Mouse (Mus musculus): ENCODE results near the gene Exoc4. TPM values are rescaled to one million over a fixed set of nuclear protein-coding genes. Genes with fewer than 3 reads are reported as not detected.

The Exoc4 gene
- total and polyA plus RNA-seq, 2 experiments: 3.7 to 28.0 TPM

DNA sequence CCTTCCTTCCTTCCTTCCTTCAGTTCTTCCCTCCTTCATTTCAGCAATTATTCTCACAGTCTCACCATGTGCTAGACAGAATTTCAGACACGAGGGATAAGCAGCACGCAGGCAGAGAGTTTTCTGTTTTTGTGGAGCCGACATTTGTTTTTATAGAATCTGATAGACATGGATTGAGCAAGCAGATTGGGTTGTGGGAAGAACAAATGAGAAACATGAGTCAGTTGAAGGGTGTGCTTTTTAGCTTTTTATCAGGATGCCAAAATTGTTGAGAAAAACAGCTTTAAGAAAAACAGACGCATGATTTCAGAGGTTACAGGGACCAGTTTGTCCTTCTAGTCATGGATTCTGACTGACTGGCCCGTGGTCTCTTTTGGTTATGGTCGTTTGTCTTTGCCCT lies 293.8 kb downstream of the Exoc4 start:
- 87% methylated on average over 6 of the region's 6 CpGs for WGBS
- H3K27ac ChIP-seq (replicated peaks; ENCODE audit: insufficient read depth, low read depth, low read length): no peak overlapping the region
- H3K27me3 ChIP-seq (ENCODE audit: control insufficient read depth, insufficient read depth, low read length): no peaks in the 10 kb centered on the region
- no peak overlapping the region for H3K9ac ChIP-seq (ENCODE audit: low read depth, low read length)
- H3K4me3 ChIP-seq (ENCODE audit: insufficient read depth, low read depth, low read length): no peak overlapping the region
- no peaks in the 10 kb centered on the region for H3K36me3 ChIP-seq (ENCODE audit: control insufficient read depth, insufficient read depth, low read length)
- H3K79me2 ChIP-seq (ENCODE audit: control insufficient read depth, insufficient read depth, low read length): no peaks in the 10 kb centered on the region
- no peaks in the 10 kb centered on the region for H3K4me1 ChIP-seq (ENCODE audit: control insufficient read depth, insufficient read depth, low read length)
- no peak for DNase-seq (ENCODE audit: extremely low read depth, low read depth, low spot score)
- TF ChIP-seq POLR2A (IDR thresholded peaks at IDR 0.05; ENCODE audit: extremely low read depth, insufficient read depth, low read length): no peak
- TF ChIP-seq CTCF (IDR thresholded peaks at IDR 0.05; ENCODE audit: low read depth, low read length): no peak

DNA sequence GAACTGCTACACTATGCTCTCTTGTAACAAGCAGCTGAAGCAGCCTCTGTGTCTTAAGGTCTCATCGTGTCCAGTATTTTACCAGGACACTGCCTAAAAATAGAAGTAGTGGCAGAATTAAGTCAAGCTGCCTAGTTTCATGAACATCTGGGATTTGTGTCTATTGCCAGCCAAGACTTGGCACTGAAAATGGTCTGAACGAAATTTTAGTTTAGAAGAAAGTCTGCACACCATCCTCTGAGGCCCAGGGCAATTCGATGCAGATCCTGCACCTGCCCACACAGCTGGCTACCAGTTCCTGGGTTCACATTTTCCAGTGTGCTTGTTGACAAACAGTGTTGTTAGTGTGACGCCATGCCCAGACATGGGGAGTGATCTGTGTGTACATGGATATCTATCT lies 303.0 kb downstream of the Exoc4 start:
- Histone ChIP-seq H3K79me2 (ENCODE audit: control insufficient read depth, insufficient read depth, low read length) (no peaks in the 10 kb centered on the region), H3K27me3 (ENCODE audit: control insufficient read depth, insufficient read depth, low read length) (no peaks in the 10 kb centered on the region), H3K27ac (replicated peaks; ENCODE audit: insufficient read depth, low read depth, low read length) (no peak overlapping the region), H3K4me1 (ENCODE audit: control insufficient read depth, insufficient read depth, low read length) (no peaks in the 10 kb centered on the region), H3K36me3 (ENCODE audit: control insufficient read depth, insufficient read depth, low read length) (no peaks in the 10 kb centered on the region), H3K4me3 (ENCODE audit: insufficient read depth, low read depth, low read length) (no peak overlapping the region), H3K9ac (ENCODE audit: low read depth, low read length) (no peak overlapping the region)
- WGBS: 89% methylated on average over 4 of the region's 4 CpGs
- TF ChIP-seq POLR2A (IDR thresholded peaks at IDR 0.05; ENCODE audit: extremely low read depth, insufficient read depth, low read length): no peak
- no peak for TF ChIP-seq CTCF (IDR thresholded peaks at IDR 0.05; ENCODE audit: low read depth, low read length)
- DNase-seq (ENCODE audit: extremely low read depth, low read depth, low spot score): no peak

DNA sequence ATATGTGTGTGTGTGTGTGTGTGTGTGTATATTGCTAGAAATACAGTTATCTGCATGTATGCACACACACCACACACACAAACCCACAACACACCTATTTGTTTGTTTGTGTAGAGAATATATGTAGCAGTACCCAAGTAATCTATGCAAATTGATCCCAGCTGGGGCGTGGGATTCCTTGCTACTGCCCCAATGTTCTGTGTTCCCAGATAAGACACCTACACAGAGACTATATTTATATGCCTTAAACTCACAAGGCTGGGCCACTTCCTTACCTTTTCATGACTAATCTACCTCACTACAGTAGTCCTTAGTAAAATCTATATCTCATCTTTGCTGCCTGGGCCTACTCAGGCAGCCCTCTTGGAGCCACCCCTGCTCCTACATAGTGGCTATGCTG lies 312.0 kb downstream of the Exoc4 start:
- 100% methylated on average over 1 of the region's 1 CpGs for WGBS
- H3K4me1 ChIP-seq (ENCODE audit: control insufficient read depth, insufficient read depth, low read length): no peaks in the 10 kb centered on the region
- H3K27ac ChIP-seq (replicated peaks; ENCODE audit: insufficient read depth, low read depth, low read length): no peak overlapping the region
- H3K36me3 ChIP-seq (ENCODE audit: control insufficient read depth, insufficient read depth, low read length): no peaks in the 10 kb centered on the region
- H3K4me3 ChIP-seq (ENCODE audit: insufficient read depth, low read depth, low read length): no peak overlapping the region
- DNase-seq (ENCODE audit: extremely low read depth, low read depth, low spot score): no peak
- H3K27me3 ChIP-seq (ENCODE audit: control insufficient read depth, insufficient read depth, low read length): no peaks in the 10 kb centered on the region
- H3K9ac ChIP-seq (ENCODE audit: low read depth, low read length): no peak overlapping the region
- no peaks in the 10 kb centered on the region for H3K79me2 ChIP-seq (ENCODE audit: control insufficient read depth, insufficient read depth, low read length)
- no peak for TF ChIP-seq POLR2A (IDR thresholded peaks at IDR 0.05; ENCODE audit: extremely low read depth, insufficient read depth, low read length)
- no peak for TF ChIP-seq CTCF (IDR thresholded peaks at IDR 0.05; ENCODE audit: low read depth, low read length)

DNA sequence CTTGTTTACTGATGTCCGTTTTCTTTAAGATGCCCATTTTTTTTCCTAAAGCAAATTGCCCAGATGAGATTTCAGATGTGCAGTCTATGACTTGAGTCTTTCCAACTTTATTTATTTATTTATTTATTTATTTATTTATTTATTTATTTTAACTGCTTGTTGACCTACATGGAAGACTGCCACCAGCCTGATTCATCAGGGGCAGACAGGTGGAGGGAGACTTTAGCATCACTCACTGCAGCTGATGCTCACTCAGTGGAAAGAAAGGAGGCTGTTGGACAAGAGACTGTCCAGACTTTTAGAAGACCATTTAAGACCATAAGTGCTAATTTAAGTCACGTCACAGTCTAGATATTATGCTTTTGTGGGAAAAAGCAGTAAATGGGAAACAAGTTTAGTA lies 313.0 kb downstream of the Exoc4 start:
- H3K4me1 ChIP-seq (ENCODE audit: control insufficient read depth, insufficient read depth, low read length): no peaks in the 10 kb centered on the region
- WGBS: 90% methylated on average over 2 of the region's 2 CpGs
- no peak overlapping the region for H3K9ac ChIP-seq (ENCODE audit: low read depth, low read length)
- no peaks in the 10 kb centered on the region for H3K79me2 ChIP-seq (ENCODE audit: control insufficient read depth, insufficient read depth, low read length)
- no peak overlapping the region for H3K27ac ChIP-seq (replicated peaks; ENCODE audit: insufficient read depth, low read depth, low read length)
- no peak overlapping the region for H3K4me3 ChIP-seq (ENCODE audit: insufficient read depth, low read depth, low read length)
- H3K27me3 ChIP-seq (ENCODE audit: control insufficient read depth, insufficient read depth, low read length): no peaks in the 10 kb centered on the region
- no peak for TF ChIP-seq CTCF (IDR thresholded peaks at IDR 0.05; ENCODE audit: low read depth, low read length)
- TF ChIP-seq POLR2A (IDR thresholded peaks at IDR 0.05; ENCODE audit: extremely low read depth, insufficient read depth, low read length): no peak
- H3K36me3 ChIP-seq (ENCODE audit: control insufficient read depth, insufficient read depth, low read length): no peaks in the 10 kb centered on the region
- no peak for DNase-seq (ENCODE audit: extremely low read depth, low read depth, low spot score)

DNA sequence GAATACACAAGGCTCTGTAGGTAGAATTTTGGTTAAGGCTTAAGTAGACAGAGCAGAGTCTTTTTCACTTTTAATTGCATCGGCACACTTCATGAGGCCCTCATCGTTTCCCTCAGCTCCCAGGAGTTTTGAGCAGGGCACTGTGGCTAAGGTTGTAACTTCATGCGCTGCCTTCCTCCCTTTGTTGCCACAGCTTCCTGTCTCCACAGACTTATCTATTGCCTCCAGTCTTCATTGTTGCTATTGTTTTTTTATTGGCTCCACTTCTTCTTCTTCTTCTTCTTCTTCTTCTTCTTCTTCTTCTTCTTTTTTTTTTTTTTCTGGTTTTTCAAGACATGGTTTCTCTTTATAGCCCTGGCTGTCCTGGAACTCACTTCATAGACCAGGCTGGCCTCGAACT lies 327.1 kb downstream of the Exoc4 start:
- 80% methylated on average over 4 of the region's 4 CpGs for whole genome bisulfite sequencing
- Histone ChIP-seq H3K9ac (ENCODE audit: low read depth, low read length) (no peak overlapping the region), H3K27me3 (ENCODE audit: control insufficient read depth, insufficient read depth, low read length) (no peaks in the 10 kb centered on the region), H3K4me1 (ENCODE audit: control insufficient read depth, insufficient read depth, low read length) (no peaks in the 10 kb centered on the region), H3K36me3 (ENCODE audit: control insufficient read depth, insufficient read depth, low read length) (no peaks in the 10 kb centered on the region), H3K27ac (replicated peaks; ENCODE audit: insufficient read depth, low read depth, low read length) (no peak overlapping the region), H3K4me3 (ENCODE audit: insufficient read depth, low read depth, low read length) (no peak overlapping the region), H3K79me2 (ENCODE audit: control insufficient read depth, insufficient read depth, low read length) (no peaks in the 10 kb centered on the region)
- TF ChIP-seq POLR2A (IDR thresholded peaks at IDR 0.05; ENCODE audit: extremely low read depth, insufficient read depth, low read length): no peak
- no peak for TF ChIP-seq CTCF (IDR thresholded peaks at IDR 0.05; ENCODE audit: low read depth, low read length)
- no peak for DNase-seq (ENCODE audit: extremely low read depth, low read depth, low spot score)

DNA sequence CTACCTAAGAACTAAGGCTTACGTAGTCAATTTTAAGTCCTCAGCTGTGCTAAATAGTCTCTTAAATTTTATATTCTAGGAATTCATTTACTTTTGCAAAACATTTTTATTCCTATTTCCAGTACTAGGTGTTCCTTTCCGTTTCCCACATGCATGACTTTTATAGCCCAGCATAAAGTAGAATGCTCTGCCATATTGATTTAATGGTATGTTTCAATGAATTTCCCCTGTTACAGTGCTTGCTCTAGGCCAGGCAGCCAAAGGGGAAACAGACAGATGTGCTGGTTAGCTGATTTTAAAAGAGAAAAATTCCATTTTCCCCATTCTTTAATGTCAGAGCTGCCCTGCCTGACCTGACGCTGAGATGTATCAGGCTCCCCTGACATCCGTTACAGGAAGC lies 359.6 kb downstream of the Exoc4 start:
- no peak for DNase-seq (ENCODE audit: extremely low read depth, low read depth, low spot score)
- TF ChIP-seq POLR2A (IDR thresholded peaks at IDR 0.05; ENCODE audit: extremely low read depth, insufficient read depth, low read length) (no peak), CTCF (IDR thresholded peaks at IDR 0.05; ENCODE audit: low read depth, low read length) (no peak)
- Histone ChIP-seq H3K27me3 (ENCODE audit: control insufficient read depth, insufficient read depth, low read length) (no peaks in the 10 kb centered on the region), H3K36me3 (ENCODE audit: control insufficient read depth, insufficient read depth, low read length) (no peaks in the 10 kb centered on the region), H3K4me3 (ENCODE audit: insufficient read depth, low read depth, low read length) (no peak overlapping the region), H3K4me1 (ENCODE audit: control insufficient read depth, insufficient read depth, low read length) (no peaks in the 10 kb centered on the region), H3K79me2 (ENCODE audit: control insufficient read depth, insufficient read depth, low read length) (no peaks in the 10 kb centered on the region), H3K9ac (ENCODE audit: low read depth, low read length) (no peak overlapping the region), H3K27ac (replicated peaks; ENCODE audit: insufficient read depth, low read depth, low read length) (no peak overlapping the region)
- 94% methylated on average over 4 of the region's 4 CpGs for WGBS

Data from liver, adult 2 months (tissue).